ENCODE assay signal across 23 mouse cellular contexts in the genomic region with DNA sequence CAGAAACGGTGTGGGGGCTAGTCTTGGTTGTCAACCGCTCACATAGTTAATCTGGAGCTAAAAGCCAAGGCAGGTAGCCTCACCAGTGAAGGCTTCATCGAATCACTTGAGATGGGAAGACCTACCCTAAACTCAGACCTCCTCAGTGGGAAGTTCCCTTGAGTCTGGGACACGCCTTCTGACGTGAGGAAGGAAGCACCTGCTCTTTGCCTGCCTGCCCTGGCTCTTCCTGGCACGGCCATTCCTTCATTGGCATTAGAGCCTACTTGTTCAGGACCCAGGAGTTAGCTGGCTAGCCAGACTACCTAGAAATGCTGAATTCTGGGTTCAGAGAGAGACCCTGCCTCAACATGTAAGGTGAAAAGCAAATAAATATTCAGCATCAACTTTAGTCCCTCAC.
"Had no signal": no experiment of that assay in that cellular context is flagged by ENCODE, and none has a peak within 500 bp of the region (broad histone marks: within the 10 kb centered on the region; RNA-seq: fewer than 3 reads in every experiment).

No protein-coding gene starts in this region.

- ATAC-seq: hindbrain, postnatal 0 days; intestine, embryonic 16.5 days had no signal

- DNase-seq: gastrocnemius, postnatal 14 days; gastrocnemius, postnatal 36 days; heart, adult 18-20 months; heart, postnatal 10 days; heart, postnatal 4 days; kidney, adult 2 months; kidney, adult 9 months; kidney, postnatal 14 days; layer of hippocampus, adult 9-11 months; layer of hippocampus, postnatal 36 days; liver; liver, embryonic 13.5 days had no signal

- H3K27me3 ChIP-seq: heart, embryonic 12.5 days; hindbrain, embryonic 13.5 days; hindbrain, embryonic 15.5 days; kidney, embryonic 15.5 days; limb, embryonic 12.5 days; liver, embryonic 13.5 days had no signal

- H3K27ac ChIP-seq: heart, embryonic 10.5 days; hindbrain, embryonic 13.5 days; hindbrain, embryonic 15.5 days; hindbrain, postnatal 0 days; kidney, embryonic 15.5 days; kidney, postnatal 0 days; limb, embryonic 10.5 days; limb, embryonic 12.5 days; liver, embryonic 13.5 days had no signal

- H3K9ac ChIP-seq: heart, embryonic 12.5 days; hindbrain, embryonic 13.5 days; hindbrain, embryonic 15.5 days; kidney, embryonic 15.5 days; limb, embryonic 12.5 days; liver, embryonic 13.5 days had no signal

- H3K4me2 ChIP-seq: heart, embryonic 12.5 days; hindbrain, embryonic 13.5 days; hindbrain, embryonic 15.5 days; kidney, embryonic 15.5 days; limb, embryonic 12.5 days; liver, embryonic 11.5 days; liver, embryonic 13.5 days had no signal

- H3K4me1 ChIP-seq: liver, embryonic 13.5 days had no signal

- H3K36me3 ChIP-seq: hindbrain, embryonic 13.5 days; hindbrain, embryonic 15.5 days; liver, embryonic 13.5 days had no signal

- H3K9me3 ChIP-seq: heart, embryonic 10.5 days; heart, embryonic 12.5 days; hindbrain, embryonic 13.5 days; hindbrain, embryonic 15.5 days; kidney, embryonic 15.5 days; limb, embryonic 10.5 days; limb, embryonic 12.5 days; liver, embryonic 13.5 days had no signal

- H3K4me3 ChIP-seq: heart, embryonic 10.5 days; heart, embryonic 12.5 days; hindbrain, embryonic 13.5 days; hindbrain, embryonic 15.5 days; kidney, embryonic 15.5 days; limb, embryonic 10.5 days; limb, embryonic 12.5 days; liver, embryonic 13.5 days had no signal
